Mouse (Mus musculus) lung, postnatal 25 days (tissue): ENCODE results near the gene Dcaf5.
"Not testable (repeated sequence)": the region's sequence is repeated elsewhere in the genome, so short reads cannot be mapped to it uniquely, and the experiment has no call there.

Experiments used
- DNase-seq: peaks from one replicate; pipeline ENCODE4 v3.0.0; 2022; ENCODE audit warnings: low spot score

Gene Dcaf5

DNA sequence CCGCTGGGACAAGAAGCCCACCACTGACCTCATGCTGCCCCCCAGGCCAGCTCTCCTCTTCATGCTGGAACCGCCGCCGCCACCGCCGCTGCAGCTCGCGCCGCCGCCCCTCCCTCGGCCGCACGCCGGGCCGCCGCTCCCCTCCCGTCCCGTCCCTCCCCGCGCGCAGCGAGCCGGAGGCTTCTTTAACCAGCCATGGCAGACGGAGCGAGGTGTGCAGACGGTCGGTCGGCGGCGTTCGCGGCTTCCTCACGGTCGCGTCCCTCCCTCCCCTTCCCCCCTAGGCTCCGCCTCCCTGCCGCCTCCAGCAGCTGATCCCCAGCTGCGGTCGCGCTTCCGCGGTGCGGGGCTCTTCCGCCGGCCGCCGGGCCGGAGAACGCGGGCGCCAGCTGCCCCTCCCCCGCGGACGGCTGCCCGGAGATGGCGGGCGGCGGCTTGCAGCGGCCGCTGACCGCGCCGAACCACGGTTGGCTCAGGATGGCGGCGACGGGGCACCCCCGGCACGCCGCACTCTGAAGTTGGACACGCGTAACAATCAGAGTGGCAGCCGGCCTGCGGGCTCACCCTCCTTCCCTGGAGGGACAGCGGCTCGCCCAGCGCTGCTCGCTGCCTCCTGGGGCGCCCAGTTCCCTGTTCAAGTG, at the start of gene Dcaf5:
TSS of gene Dcaf5 (minus strand) at position 266 of the 641 bp plus-strand sequence.
- DNase-seq = peak; percentile 74

DNA sequence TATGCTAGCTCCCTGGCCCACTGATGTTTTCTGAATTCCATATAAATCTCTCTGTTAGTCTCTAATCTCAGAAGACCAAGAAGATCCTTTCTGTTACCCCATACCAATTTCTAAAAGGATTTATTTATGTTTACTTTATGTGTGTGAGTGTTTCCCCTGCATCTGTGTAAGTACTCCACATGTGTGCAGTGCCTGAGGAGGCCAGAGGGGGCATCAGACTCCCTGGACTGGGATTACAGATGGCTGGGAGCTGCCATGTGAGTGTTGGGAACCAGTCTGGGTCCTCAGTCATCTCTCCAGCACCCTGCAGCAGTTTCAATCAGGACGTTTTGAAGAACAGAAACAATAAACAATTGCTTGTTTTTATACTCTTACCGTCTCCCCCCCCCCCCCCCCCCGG, 47.0 kb upstream of the Dcaf5 start:
- no peak for DNase-seq

DNA sequence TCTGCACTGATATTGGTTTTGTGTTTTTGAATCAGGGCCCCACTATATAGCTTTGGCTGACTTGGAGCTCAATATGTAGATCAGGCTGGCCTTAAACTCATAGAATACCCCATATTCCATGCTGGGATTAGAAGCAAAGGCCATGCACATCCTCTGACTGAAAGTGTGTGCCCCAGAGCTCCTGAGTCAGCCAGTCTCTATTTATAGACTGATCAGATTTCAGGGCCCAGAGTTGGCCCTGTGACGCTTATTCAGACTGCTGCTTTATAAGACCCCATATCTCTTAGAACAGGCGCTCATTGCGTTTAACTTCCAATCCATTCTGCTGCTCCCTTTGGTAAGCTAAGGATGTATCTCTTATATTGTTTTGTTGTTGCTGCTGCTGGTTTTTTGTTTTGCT, 43.6 kb upstream of the Dcaf5 start:
- no peak for DNase-seq

DNA sequence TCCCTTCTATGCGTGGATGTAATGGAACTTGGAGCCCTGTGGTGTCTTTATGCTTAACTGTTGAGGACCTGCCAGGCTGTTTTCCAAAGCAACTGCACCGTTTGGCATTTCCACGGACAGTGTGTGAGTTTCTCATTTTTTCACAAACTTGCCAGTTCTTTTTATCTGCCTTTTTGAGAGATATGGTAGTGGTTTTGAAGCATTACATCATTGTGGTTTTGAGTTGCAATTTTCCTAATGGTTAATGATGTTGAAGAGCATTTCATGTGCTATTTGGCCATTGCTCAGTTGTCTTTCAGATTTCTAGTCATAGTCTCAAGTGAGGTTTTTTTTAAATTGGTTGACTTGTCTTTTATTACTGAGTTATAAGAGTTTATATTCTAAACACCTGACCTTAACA, 37.3 kb upstream of the Dcaf5 start:
- no peak for DNase-seq

- DNase-seq = no peak
Observed at GRCm38 (mm10) chr12:80471926-80472325, 35.5 kb upstream of the Dcaf5 start.

GRCm38 (mm10) chr12:80470206-80470605, 33.8 kb upstream of the Dcaf5 start:
- no peak for DNase-seq

- DNase-seq = no peak
Observed at GRCm38 (mm10) chr12:80463666-80464269, 27.4 kb upstream of the Dcaf5 start.

DNA sequence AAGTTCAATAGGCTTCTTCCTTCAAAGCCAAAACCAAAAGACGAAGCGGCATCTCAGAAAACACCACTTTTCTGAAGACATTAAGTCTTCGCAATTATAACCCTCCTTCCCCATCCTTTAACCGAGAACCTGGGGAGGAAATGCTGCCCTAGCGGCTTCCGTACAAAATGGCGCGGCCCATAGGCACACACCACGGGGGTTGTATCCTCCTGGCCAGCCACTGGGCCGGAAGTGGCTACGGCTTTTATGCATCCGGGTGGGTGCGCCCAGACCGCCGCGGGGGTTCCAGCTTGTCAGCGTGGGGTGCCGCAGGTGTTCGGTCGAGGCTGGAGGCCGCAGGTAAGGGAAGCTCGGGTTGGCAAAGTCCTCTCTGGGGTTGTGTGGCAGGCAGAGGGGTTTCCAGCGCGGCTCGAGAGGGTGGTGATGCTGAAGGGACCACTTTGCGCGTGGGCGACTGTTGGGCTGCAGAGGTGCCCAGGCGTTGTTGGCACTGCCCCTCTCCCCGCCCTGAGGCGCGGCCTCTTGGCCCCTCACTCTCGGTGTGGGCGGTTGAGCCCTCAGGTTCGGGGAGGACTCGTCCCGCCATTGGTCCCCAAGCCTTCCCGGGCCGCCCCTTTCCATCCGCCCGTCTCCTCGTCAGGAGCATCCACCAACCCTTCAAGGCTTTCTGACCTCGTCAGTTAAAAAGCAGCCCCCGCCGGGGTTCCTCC, 26.7 kb upstream of the Dcaf5 start, which contains the start of gene Exd2:
TSS of gene Exd2 (plus strand) at position 154 of the 710 bp plus-strand sequence.
- DNase-seq = peak; percentile 93

DNA sequence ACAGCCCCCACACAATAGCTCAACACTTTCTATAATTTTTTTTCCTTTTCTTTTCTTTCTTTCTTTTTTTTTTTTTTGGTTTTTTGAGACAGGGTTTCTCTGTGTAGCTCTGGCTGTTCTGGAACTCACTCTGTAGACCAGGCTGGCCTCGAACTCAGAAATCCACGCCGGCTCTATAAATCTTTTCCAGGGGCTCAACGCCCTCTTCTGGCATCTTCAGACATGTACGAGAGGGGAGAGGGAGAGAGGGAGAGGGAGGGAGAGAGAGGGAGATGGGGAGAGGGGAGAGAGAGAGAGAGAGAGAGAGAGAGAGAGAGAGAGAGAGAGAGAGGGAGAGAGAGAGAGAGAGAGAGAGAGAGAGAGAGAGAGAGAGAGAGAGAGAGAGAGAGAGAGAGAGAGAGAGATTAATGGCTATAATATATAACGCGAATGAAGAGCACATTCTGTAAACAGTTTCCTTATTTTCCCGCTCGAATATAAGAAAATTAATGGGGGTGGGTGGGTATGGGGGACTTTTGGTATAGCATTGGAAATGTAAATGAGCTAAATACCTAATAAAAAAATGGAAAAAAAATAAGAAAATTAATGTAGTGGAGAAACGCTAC, 26.0 kb upstream of the Dcaf5 start:
- not testable (repeated sequence) for DNase-seq

DNA sequence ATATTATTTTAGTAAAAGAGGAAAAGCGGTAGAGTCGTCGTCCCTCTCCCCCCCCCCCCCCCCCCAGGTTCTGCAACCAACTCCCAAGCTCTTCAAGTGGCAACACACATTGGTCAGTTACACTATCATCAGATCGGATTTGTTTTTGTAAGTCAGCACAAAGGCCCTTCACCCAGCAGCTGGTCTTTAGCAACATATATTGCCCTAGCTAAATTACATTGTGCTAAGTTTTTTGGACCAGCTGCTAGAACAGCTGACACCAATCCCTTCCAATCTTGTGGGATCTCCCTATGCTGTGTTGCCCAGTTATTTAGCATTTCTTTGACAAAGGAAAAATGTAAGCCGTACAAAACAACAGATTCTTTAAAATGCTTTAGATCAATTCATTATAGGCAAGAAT, 21.6 kb upstream of the Dcaf5 start:
- no peak for DNase-seq

GRCm38 (mm10) chr12:80453506-80453905, 17.1 kb upstream of the Dcaf5 start:
- no peak for DNase-seq

GRCm38 (mm10) chr12:80444525-80445109, 8.2 kb upstream of the Dcaf5 start:
- no peak for DNase-seq

GRCm38 (mm10) chr12:80440957-80441356, 4.6 kb upstream of the Dcaf5 start:
- DNase-seq = no peak

DNA sequence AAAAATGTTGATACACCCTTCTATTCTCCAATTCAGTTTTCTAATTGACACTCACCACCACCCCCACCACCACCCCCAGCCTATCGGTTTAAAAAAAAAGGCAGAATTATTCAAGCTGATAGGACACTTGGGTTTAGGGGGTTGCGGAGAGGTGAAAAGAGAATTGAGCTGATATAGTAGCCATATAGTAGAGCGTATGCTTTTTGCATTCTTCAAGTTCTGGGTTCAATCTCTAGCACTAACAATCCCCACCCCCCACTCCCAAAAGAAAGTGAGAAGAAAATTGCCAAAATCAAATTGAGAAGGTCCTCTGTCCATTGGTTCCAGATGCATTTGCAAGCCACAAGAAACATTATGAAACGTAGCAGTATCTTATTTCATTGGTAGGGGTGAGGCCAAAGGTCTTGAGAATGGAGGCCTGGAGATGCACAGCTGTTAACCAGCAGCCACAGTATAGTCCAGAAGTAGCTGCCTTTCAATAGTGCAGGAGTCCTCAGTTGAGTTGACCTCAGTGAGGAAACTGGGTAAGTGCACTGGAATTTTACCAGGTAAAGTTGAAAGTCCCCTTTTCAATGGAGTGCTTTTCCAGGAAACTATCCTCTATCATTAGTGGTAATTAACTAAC, 762 bp upstream of the Dcaf5 start:
- DNase-seq = no peak

- DNase-seq = no peak
Observed at GRCm38 (mm10) chr12:80435887-80436286, 514 bp downstream of the Dcaf5 start.

GRCm38 (mm10) chr12:80434961-80435691, 1.3 kb downstream of the Dcaf5 start:
- DNase-seq = peak; percentile 61

DNA sequence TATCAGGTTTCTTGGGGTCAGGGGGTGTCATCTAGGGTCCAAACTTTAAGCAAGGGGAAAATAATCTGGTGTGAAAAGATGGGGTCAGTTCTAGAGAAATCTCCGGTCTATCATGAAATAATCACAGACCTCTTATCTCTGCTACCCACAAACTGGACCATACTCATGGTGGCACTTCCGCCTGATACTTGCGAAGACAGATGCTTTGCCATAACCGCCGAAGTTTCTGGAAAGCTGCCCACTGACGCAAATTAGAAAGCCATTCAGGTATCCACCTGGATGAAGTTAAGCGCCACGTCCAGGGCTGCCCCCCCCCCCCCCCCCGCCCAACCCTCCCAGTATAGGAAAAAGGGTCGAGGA, 1.8 kb downstream of the Dcaf5 start:
- no peak for DNase-seq

GRCm38 (mm10) chr12:80433266-80433665, 3.1 kb downstream of the Dcaf5 start:
- DNase-seq = no peak

DNA sequence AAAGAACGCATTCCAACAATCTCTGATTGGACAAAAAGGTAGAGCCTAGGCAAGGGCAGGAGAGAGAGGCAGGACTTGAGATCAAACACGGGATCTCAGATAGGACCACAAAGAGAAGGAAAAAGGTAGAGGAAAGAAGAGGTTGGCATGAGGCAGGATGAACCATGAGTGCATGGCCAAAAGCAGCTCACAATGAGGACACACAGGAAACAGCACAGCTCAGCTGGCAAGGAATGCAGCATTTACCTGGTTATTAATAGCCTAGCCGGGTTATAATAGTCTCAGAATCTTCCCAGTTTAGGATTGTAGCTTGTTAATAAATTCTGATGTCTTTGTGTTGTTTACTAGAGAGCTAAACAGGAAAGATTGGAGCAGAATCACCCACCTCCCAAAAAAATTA, 8.7 kb downstream of the Dcaf5 start:
- no peak for DNase-seq

- no peak for DNase-seq
Observed at GRCm38 (mm10) chr12:80415100-80415499, 21.3 kb downstream of the Dcaf5 start.

DNA sequence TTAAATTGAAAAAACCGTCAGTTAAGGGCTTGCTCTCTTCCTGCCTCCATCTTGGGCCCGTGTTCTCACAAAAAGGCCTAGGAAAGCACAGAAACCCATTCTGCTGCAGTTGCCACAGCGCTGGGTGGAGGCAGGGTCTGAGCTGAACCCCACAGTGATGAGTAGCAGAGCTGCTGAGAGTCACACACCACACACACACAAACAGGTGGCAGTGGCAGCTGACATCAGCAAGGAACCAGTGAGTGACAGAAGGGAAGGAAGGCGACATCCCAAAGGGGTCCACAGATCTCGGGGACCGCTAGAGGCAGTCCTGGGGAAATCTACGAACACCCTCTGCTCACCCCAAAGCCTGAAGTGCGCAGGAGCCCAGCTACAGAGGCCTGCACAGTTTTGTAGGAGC, 25.5 kb downstream of the Dcaf5 start:
- no peak for DNase-seq
